Mouse (Mus musculus) layer of hippocampus, postnatal 10 days (tissue): ENCODE results near the gene Chek2. TPM values are rescaled to one million over a fixed set of nuclear protein-coding genes. Genes with fewer than 3 reads are reported as not detected.
"Not testable (repeated sequence)": the region's sequence is repeated elsewhere in the genome, so short reads cannot be mapped to it uniquely, and the experiment has no call there.

ENCODE experiments used
- DNase-seq, 2 experiments: peaks; one replicate each; pipeline ENCODE4 v3.0.0; 2021; ENCODE audit warnings: low spot score in 2 of 2
- long read RNA-seq: library from polyadenylated mRNA; stranded (forward); transcript quantifications from one replicate; pipeline ENCODE4 v2.0.0, GENCODE M21; 2023
- total RNA-seq, 2 experiments: library from RNA; stranded (reverse); gene quantifications; 2 replicates each; pipeline ENCODE4 v1.2.3; 2021

The Chek2 gene
- total RNA-seq: 1 to 10 TPM; 2.6 to 3.5 TPM
- long read RNA-seq, partial matches to known transcripts: 2 of 5 reads
- long read RNA-seq, other reads (novel, unspliced or antisense): 2 of 5 reads

DNA sequence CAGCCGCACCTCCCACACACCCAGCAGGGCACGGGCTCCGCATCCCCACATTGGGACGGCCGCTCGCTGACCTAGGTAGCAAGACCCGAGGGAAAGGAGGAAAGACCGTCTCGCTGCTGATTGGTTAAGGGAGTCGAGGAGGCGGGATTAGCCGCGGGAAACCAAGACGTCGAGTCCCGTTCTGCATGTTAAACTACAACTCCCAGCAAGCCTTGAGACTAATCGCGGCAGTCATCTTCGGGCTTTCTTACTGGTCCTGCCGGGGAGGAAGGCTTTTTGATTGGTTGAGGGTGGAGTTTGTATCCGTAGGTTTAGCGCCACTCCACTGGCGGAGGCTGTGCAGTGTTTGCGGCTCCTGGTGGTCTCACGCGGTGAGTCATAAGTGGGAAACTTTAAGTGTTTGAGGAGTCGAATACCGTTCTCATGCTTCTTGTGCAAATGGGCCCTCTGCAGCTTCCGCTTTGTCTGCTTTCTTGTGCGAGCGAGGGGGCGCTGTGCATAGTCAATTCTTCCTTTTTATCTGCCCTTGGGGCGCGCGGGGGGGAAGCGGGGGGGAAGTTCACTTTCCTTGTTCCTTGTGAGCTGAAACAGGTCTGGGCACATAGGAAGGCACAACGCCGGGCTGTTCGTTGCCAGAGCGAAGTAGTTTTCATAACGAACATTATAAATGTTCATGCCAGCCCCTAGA is at the start of gene Chek2, which contains the start of gene Hscb:
Chek2 (plus strand) TSS at position 302 of the 688 bp plus-strand sequence.
Hscb (minus strand) TSS at position 100 of the 688 bp plus-strand sequence.
- peak; percentile 98 for DNase-seq

DNA sequence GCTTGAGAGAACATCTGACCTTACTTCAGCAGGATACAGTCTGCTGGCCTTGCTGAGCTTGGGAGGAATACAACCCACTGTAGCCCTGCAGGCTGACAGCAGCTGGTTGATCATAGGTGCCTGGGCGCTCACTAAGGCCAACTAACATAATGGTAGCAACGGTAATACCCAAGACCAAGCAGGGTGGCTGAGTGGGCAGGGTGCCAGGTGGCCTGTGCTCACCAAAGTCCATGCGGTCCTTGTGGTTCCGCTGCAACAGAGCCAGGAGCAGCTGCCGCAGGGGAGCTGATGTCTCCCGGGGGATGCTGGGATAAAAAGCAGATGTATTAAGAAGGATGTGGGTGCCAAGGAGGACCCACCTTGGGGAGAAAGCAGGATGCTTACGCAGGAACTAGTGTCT is 45.4 kb upstream of the Chek2 start:
- no peak for DNase-seq

DNA sequence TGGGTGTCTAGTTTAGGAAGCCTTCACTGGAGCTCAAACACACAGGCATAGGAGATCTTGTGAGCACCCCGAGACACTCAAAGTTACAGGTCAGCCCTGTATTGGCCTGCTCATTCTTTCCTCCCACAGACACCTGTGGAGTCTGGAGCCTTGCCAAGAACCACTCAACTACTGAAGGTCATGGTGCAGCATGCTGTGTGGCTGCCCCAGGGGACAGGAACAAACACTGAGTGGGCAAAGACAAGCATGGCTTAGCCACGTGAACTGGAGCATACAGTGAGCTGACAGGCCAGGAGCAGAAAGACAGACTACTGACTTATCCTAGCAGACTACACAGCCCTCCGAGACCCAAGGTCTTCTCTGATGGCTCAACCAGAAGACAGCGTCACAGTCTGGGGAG is 42.1 kb upstream of the Chek2 start:
- DNase-seq: no peak

DNA sequence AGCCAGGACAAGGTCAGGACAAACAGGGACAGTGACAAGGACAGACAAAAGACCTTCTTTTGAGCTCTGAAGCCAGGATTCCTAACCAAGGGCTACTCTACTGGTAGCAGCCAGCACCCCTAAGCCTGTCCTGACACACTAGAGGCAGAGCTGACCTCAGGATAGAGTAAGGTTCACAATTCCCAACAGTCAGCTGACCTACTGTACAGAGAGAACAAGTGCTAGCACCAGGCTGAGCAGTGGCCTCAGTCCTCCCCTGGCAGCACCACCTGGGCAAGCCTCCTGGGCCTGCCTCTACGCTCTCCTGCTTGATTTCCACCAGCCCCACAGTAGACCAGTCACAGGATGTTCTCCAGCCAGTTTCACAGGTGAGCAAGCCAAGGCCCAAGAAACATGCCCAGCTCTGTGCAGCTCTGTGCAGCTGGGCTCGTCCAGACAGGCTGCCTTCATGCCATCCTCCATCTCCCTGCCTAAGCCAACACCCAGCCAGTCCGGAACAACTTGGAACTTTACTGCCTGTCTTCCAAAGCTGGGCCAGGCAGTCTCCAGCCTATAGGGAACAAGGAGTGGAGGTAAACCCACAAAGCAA is 38.6 kb upstream of the Chek2 start:
- no peak for DNase-seq

DNA sequence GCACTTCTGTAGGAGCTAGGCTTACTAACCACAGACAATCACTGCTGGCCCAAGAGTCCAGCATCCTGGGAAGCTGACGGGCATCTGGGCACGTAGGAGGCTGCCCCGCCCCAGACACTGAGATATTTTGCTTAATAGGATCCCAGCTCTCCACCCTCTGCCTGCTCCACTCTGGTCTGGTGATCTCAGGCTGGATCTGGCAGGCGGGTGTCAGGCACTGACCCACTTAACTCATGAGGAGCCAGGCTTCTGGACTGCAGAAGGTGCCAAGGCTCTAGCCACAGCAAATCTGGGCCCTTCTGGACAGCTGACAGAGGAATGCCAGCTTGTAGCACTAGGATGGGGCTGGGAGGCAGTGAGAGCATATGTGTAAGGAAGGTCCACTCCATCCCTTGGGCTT is 37.6 kb upstream of the Chek2 start:
- no peak for DNase-seq

DNA sequence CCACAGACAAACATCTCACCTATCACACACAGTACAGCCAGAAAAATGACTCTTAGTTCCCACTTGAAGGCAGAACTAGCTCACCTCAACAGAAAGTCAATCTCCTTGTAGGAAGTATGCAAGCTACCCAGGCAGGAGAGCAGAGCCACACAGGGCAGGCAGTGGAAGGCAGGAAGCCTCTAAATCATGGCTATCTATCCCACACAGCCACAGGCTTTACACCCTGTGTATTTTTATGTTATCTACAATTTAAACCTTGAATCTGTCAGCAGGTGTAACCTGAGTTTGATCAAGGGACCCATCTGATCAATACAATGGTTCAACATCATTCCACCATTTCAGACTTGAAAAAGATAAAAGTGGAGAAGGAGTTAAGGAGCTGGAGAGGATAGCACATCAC is 37.0 kb upstream of the Chek2 start:
- no peak for DNase-seq

DNA sequence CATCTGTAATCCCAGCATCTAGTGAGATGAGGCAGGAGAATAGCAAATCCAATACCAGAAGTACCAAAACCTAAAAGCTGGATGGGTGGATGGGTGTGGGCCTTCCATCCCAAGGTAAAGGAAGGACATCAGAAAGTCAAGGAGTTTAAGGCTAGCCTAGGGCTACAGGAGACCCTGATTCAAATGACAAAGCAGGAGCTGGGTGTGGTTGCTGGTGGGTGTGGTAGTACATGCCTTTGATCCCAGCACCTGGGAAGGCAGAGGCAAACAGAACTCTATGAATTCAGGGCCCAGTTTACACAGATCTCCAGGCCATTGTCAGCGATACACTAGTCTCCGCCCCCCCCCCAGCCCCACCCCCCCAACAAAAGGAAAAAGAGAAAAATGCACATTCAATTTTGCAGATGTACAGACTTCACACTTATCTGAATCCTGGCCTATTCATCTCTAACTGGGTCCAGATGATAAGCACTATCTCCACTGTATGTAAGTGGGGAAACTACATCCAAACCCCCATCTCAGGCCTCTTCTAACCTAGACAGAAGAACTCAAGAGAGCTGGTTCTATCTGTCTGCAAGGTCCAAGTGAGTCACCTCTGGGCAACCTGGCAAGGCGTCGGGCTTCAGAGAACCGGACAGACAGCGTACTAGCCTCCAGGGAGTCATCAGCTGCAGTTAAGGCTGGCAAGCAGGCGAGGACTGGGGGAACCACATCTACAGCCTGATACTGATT is 35.6 kb upstream of the Chek2 start:
- DNase-seq: no peak

DNA sequence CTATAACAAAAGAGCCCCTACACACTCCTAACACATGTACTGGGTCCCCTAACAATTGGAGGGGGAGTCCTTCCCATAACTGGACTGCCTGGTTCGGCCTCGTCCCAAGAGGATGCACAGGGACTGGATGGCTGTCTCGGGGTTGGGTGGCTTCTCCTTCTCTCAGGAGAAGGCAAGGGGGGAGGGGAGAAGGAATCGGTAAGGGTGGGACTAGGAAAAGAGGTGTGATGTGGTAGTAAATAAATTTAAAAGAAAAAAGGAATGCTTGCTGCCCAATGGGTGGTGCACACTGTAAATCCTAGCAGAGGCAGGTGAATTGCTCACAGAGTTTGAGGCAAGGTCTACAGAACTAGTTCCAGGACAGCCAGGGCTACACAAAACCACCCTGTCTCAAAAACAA is 33.6 kb upstream of the Chek2 start:
- no peak for DNase-seq

DNA sequence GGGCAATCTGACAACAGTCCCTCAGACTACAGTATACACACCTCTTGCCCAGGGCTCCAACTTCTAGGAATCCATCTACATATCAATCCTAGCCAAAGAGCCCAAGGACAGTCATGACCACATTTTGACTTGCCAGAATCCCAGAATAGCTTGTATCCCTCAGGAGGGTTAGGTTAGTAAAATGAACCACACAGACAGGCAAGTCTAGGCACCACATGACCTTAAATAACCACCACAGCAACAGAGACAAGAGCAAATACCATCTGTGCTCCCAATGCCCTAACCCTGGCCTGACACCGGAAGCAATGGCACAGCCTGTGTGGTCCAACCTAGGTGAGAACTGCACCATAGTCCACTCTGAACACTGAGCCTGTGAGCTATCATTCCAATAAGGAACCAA is 33.1 kb upstream of the Chek2 start:
- no peak for DNase-seq

DNA sequence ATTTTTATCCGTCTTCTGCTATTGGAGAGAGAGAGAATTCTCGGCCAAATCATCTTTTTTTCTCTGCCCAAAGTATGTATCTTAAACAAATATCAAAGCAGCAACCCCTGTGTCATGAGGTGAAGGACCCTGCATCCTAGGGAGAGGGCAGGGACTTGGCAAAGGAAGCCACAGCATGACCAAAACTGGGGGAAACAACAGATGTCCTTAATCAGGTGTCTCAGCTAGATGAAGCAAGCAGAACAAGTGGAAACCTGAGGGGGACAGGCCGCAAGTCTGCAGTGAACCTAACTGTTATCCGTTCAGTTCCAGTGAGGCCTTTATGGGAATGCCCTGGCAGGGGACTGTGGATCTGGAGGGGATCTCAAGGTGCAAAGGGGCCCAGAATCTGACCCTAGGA is 32.3 kb upstream of the Chek2 start:
- no peak for DNase-seq

DNA sequence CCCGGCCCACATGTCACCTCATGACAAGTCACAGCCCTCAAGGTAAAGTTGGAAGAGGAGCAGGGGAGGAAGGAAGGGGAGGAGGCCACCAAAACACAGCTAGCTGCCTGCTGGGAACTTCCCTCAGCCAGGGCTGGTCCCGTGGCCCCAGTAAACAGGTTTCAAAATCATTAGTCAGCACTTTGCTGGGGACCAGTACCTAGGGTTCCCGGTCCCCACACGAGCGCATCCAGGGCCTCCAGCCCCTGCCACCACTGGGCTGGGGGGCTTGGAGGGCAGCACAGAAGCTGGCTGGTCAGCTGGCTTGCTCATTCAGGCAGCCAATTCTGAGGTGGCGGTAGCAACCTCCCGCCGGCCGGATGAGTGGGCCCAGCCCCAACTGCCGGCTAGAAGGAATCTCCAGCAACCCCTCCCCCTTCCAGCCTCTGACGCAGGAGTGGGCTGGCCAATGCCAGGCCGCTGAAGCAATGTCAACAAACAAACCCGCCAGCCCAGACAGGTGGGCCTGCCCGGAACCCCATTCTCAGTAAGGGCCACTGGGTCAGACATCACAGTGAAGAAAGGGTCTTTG is 31.6 kb upstream of the Chek2 start:
- peak; percentile 70 to 80 for DNase-seq

DNA sequence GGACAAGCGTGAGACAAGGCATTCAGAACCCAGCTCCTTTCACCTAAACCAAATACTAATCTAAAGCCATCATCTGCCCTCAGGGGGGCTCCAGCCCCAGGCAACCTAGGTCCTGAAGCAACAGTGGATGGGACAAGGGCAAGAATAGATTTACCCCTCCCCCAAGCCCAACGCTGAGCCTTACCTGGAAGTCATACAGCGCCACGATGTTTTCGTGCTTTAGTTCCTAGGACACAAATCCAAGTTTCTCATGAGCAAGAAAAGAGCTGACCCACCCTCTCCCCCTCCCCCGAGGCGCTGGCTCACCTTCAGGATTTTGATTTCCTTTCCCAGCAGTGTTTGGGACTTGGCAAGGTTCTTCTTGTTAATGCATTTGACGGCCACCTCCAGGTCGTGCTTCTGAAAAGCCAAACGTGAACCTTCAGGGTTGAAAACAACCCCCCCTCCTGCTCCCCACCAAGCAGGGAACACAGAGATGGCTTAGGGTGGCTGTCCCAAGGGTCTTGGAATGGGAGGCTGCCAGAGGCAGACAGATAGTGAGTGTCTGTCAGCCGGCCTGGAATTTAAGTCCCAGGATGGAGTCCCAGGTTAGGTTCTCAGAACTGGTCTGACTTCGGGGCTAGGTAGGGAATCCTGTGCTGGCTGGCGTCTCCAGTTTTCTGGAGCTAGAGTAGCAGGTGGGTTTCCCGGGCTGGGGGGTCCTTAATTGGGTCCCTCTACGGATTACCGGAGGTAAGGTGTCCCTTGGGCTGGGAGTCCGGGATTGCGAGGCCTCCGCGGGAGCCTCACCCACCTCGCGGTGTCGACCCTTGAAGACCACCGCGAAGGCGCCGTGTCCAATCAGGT is 30.7 kb upstream of the Chek2 start:
- peak; percentile 34 to 37 for DNase-seq

DNA sequence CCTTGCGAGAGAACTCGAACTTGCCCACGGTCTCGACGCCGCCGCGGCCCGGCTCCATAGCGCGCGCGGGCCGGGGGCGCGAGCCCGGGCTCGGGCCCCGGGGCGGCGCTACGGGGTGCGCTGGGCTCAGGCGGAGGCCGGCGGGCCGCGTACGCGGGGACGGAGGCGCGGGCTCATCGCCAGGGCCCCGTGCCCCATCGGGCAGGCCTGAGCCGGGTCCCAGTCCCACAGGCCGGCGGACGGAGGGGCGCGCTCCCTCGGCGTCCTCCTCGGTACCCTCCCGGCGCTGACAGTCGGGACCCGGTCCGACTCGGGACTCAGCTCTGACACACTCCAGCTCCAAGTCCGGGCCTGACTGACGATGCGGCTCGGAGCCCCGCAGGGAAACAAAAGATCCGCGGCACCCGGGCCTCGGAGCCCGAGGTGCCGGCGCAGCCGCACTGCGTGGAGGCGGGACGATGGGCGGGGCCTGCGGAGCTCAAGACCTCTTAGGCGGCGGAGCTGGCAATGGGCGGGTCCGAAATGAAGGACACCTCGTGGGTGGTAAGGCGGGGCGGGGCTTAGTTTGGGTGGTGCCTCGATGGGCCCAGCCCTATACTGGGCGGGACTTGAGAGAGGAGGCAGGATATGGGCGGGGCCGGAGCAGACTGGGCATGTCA is 30.0 kb upstream of the Chek2 start, which contains the start of gene Ulk1:
Ulk1 (minus strand) TSS at position 431 of the 659 bp plus-strand sequence.
- peak; percentile 99 for DNase-seq

DNA sequence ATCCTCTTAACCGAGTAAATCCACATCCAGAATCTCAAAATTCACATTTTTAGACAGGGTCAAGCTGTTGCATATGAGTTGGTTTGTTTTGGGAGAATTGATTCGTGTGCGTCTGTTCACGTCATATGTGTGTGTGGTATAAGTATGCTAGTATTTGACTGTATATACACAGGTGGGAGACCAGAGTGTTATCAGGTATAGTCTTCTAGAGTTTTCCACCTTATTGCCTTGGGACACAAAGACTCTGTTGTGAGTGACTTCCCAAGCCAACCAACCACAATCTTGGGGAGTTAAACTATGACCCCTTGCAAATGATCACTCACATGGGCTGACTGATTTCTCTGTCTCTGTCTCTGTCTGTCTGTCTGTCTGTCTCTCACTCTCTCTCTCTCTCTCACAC is 15.4 kb upstream of the Chek2 start:
- DNase-seq: no peak

DNA sequence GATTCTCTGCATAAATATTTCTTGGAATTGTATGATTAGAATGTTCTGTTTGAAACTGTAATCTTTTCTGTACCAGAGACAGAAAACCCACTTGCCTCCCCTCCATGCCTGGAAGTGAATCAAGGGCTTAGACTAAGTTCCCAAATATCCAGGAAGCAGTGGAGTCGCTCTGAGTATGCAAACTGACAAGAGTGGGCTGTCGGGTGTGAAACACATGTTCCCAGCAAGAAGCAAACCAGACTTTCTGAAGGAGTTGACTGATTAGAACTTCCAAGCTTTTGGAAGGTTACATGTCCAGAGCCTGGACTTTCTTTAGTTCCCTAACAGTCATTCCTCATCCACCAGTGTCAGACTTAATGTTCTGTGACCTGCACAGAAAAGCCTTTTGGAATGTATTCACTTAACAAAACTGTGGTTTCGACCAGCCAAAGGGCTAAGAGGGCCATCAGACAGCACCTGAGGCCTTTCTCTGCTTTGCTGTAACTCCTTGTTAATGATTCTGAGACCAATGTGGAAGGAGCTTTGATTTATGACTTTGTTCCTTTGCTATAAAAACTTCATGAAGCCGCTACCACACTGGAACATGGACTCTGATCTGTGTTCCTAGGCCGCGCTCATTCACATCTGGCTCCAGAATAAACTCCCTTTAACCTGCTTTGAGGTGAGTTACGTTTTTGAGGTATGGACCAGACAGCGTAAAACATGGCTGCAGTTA is 12.8 kb upstream of the Chek2 start:
- DNase-seq: no peak

DNA sequence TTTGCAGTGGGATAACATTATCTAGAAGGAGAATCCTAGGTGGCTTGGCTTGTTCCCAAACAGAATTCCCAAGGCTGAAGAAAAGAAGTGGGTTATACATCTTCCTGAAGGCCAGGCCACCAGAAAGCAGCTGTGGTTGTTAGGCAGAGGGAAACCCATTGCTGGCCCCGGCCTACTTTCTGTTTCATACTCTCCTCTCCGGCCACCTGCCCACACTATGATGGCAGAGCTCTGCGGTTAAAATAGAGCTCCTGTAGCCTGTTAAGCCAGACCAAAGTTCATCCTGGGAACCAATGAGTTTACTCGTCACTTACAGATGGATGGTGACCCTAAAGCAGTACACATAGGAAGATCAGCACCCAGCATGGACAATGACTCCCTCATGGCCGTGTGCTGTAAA is 12.2 kb upstream of the Chek2 start:
- no peak for DNase-seq

DNA sequence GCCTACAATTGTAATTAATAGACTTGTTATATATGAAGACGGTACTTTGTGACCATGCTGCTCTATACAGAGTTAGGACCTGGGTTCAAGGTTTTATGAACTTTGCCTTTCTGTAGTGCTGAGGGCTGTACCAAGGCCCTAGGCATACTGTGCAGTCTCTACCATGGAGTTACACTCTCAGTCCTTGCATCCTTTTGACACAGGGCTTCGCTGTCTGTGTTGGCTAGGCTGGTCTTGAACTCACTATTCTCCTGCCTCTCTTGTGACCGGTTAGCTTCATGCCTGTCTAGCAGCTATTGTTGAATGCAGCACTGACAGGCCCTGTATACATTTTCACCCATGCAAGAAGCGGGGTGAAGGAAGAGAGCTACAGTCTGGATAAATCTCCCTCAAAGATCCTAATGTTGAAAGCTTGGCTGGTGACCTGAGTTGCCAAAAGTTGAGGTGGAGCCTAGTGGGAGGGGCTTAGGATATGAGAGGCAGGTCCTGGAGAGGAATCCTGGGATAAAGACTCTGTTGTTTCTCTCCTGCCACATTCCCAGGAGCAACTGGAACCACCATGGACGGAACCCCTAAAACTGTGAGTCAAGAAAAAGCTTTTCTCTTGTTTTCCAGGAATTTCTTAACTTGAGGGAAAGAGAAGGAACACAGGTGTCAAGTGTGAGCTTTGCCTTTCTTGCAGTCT is 8.6 kb upstream of the Chek2 start:
- DNase-seq: no peak

DNA sequence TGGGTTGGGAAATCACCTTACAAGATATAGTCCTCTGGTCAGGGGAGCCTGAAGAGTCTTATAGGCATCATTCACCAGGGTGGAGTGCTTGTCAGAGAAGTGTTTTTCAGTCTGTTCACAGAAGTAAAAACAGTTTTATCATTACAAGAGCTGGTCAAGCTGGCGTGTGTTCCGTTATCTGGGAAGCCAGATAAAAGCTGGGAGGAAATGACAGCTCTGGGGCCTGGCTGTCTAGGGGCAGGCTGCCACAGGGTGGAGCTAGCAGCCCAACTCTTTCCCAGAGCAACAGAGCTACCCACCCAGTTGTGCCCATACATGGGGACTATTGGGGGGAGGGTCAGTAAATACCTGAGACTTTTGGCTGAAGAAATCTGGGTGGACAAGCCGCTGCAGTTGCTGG is 3.8 kb upstream of the Chek2 start:
- DNase-seq: peak; percentile 66 to 78

DNA sequence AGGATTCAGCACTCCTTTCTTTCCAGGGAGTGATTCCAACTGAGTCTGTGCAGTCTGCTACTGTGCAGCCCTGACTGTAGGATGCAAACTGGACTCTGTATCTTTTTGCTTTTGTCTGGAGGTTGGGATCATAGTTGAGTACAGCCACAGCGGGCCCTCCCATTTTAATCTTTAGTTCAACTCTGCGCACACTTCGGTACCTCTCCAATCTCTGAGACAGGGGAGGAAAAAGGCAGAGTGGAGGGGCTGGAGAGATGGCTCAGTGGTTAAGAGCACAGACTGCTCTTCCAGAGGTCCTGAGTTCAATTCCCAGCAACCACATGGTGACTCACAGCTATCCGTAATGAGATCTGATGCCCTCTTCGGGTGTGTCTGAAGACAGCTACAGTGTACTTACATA is 1.8 kb upstream of the Chek2 start:
- DNase-seq: not testable (repeated sequence)
